Mouse (Mus musculus) kidney, adult 2 months (tissue): Measurements from ENCODE around the gene Mbtps1.
A peak's percentile ranks its signal among the peaks of the same experiment; 100 is the strongest.

Source experiments
- CTCF ChIP-seq: fragments of 200-500 bp; conservative IDR thresholded peaks from 2 replicates; pipeline ENCODE4 v1.5.1; 2011; ENCODE audit warnings: low read depth, mild to moderate bottlenecking, control low read depth, low read length, moderate library complexity, mixed read lengths; ENCODE audit not compliant: insufficient read depth, insufficient read length
- POLR2A ChIP-seq: fragments of 200-500 bp; IDR thresholded peaks from one replicate; pipeline ENCODE4 v1.6.1; 2011; ENCODE audit warnings: low read depth, low read length, control low read depth

DNA sequence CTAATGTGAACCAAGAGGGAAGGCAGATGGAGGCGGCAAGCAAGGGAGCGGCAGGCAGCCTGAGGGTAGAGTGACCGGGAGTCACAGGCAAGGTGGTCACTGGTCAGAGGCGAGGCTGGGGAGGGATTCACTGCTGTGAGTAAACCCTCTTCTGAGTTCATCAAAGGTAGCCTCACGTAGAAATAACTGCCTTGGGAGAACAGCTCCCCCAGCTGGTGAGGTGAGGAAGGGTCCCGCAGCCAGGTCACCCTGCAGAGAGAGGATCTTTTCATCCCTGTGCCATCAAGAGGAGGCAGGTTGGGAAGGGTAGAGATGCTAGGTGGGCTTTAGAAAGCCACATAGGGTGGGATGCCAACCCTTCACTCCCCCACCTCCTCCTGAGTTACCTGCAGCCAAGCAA is 61.7 kb downstream of the Mbtps1 start:
- TF ChIP-seq CTCF (peak; percentile 86), POLR2A (no peak)
